Mouse (Mus musculus) forebrain, embryonic 14.5 days (tissue): Measurements from ENCODE around the gene Fbf1. TPM values are rescaled to one million over a fixed set of nuclear protein-coding genes. Genes with fewer than 3 reads are reported as not detected.

Experiments used
- ATAC-seq: fragments of 200-750 bp; cut with Nextera tagmentation; 2 replicates; pipeline ENCODE4 v1.8.0; 2017; ENCODE audit warnings: mild to moderate bottlenecking, moderate library complexity
- DNase-seq: peaks from one replicate; pipeline ENCODE4 v3.0.0-alpha.2; 2015; ENCODE audit warnings: low spot score
- H3K27ac ChIP-seq: fragments of 300-500 bp; sonication (generic); 2 replicates; pipeline ENCODE4 v1.5.1; 2014; ENCODE audit warnings: low read depth, mild to moderate bottlenecking, control low read depth, low read length, moderate library complexity
- H3K27me3 ChIP-seq: fragments of 300-500 bp; sonication (generic); replicated peaks from 2 replicates; pipeline ENCODE4 v1.6.1; 2014; ENCODE audit warnings: low read length, control low read depth, mixed read lengths; ENCODE audit not compliant: control insufficient read depth, insufficient read depth
- H3K36me3 ChIP-seq: fragments of 300-500 bp; sonication (generic); 2 replicates; pipeline ENCODE4 v1.6.1; 2014; ENCODE audit warnings: low read length, control low read depth; ENCODE audit not compliant: control insufficient read depth, insufficient read depth
- H3K4me1 ChIP-seq: fragments of 300-500 bp; sonication (generic); 2 replicates; pipeline ENCODE4 v1.6.1; 2014; ENCODE audit warnings: antibody characterized with exemption, low read length, control low read depth; ENCODE audit not compliant: control insufficient read depth, insufficient read depth
- H3K4me2 ChIP-seq: fragments of 300-500 bp; sonication (generic); 2 replicates; pipeline ENCODE4 v1.6.1; 2014; ENCODE audit warnings: mild to moderate bottlenecking, control low read depth, low read length
- H3K4me3 ChIP-seq: fragments of 300-500 bp; sonication (generic); 2 replicates; pipeline ENCODE4 v1.5.1; 2014; ENCODE audit warnings: low read depth, low read length, control low read depth
- H3K9ac ChIP-seq: fragments of 300-500 bp; sonication (generic); 2 replicates; pipeline ENCODE4 v1.6.1; 2014; ENCODE audit warnings: mild to moderate bottlenecking, low read length, control low read depth, moderate library complexity
- H3K9me3 ChIP-seq: fragments of 300-500 bp; sonication (generic); replicated peaks from 2 replicates; pipeline ENCODE4 v1.6.1; 2016; ENCODE audit warnings: low read length, control low read depth, mixed read lengths; ENCODE audit not compliant: control insufficient read depth
- WGBS: fragments of 180-500 bp; shearing (Covaris S2); extraction: QIAGEN DNeasy Blood & Tissue Kit; methylation state at CpG from one replicate; pipeline ENCODE4 v1.1.7; 2014; 5-methylcytosine and 5-hydroxymethylcytosine counted together
- polyA plus RNA-seq: library from polyadenylated mRNA; unstranded; fragments of >200 nt; fragmentation: Nextera tagmentation; extraction: Ambion mirVana; gene quantifications from 2 replicates; pipeline ENCODE4 v1.2.1, GENCODE M21; 2014

Fbf1 gene
- polyA plus RNA-seq, 1 experiment from 2014 or later = 25.9 TPM

- Histone ChIP-seq H3K4me1 (peaks cover 11% of the 10 kb centered on the region), H3K4me3 (no peak overlapping the region), H3K9ac (no peak overlapping the region), H3K36me3 (peaks cover 46% of the 10 kb centered on the region), H3K27ac (no peak overlapping the region), H3K4me2 (no peak overlapping the region), H3K9me3 (no peaks in the 10 kb centered on the region), H3K27me3 (no peaks in the 10 kb centered on the region)
- 87% methylated on average over 5 of the region's 5 CpGs for WGBS
- DNase-seq (no peak), ATAC-seq (no peak)
Measured at GRCm38 (mm10) chr11:116170003-116170800, 2.2 kb upstream of the Fbf1 start.

DNA sequence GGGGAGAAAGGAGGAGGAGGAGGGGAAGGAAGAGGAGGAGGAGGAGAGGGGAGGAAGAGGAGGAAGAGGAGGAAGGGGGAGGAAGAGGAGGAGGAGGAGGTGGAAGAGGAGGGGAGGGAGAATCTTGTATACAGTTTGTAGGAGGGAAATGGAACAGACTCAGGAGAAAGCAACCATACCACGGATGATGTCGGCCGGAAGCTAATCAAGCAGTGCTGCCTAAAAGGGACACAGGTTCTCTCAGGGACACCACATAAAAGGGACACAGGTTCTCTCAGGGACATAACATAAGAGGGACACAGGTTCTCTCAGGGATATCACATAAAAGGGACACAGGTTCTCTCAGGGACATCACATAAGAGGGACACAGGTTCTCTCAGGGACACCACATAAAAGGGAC lies 1.2 kb upstream of the Fbf1 start:
- Histone ChIP-seq H3K9ac (no peak overlapping the region), H3K4me1 (peaks cover 11% of the 10 kb centered on the region), H3K4me2 (no peak overlapping the region), H3K36me3 (peaks cover 46% of the 10 kb centered on the region), H3K4me3 (no peak overlapping the region), H3K27ac (no peak overlapping the region), H3K9me3 (no peaks in the 10 kb centered on the region), H3K27me3 (no peaks in the 10 kb centered on the region)
- ATAC-seq (no peak), DNase-seq (no peak)
- 86% methylated on average over 3 of the region's 3 CpGs for WGBS

- Histone ChIP-seq H3K9ac (peak overlapping the region; percentile 89), H3K4me1 (peaks cover 11% of the 10 kb centered on the region), H3K4me2 (peak overlapping the region; percentile 70), H3K27ac (peak overlapping the region; percentile 88), H3K36me3 (peaks cover 36% of the 10 kb centered on the region), H3K9me3 (no peaks in the 10 kb centered on the region), H3K4me3 (peak overlapping the region; percentile 61), H3K27me3 (no peaks in the 10 kb centered on the region)
- no peak for ATAC-seq
- 7% methylated on average over 6 of the region's 6 CpGs for WGBS
- DNase-seq = no peak
Measured at GRCm38 (mm10) chr11:116167232-116167631, 734 bp downstream of the Fbf1 start.

- no peak for ATAC-seq
- DNase-seq = no peak
- 29% methylated on average over 9 of the region's 9 CpGs for WGBS
- Histone ChIP-seq H3K36me3 (peaks cover 59% of the 10 kb centered on the region), H3K4me3 (no peak overlapping the region), H3K4me1 (peaks cover 11% of the 10 kb centered on the region), H3K4me2 (no peak overlapping the region), H3K27me3 (no peaks in the 10 kb centered on the region), H3K9me3 (no peaks in the 10 kb centered on the region), H3K9ac (no peak overlapping the region), H3K27ac (no peak overlapping the region)
Measured at GRCm38 (mm10) chr11:116163002-116163401, 5.0 kb downstream of the Fbf1 start.

- H3K36me3 ChIP-seq = peaks cover 67% of the 10 kb centered on the region
- no peak overlapping the region for H3K4me3 ChIP-seq
- H3K27ac ChIP-seq = peak overlapping the region; percentile 39; the same call in 1 of the 2 replicates
- peaks cover 11% of the 10 kb centered on the region for H3K4me1 ChIP-seq
- WGBS = 63% methylated on average over 10 of the region's 10 CpGs
- peak; percentile 51 for DNase-seq
- H3K9ac ChIP-seq = no peak overlapping the region
- H3K4me2 ChIP-seq = no peak overlapping the region
- peak; percentile 48; the same call in 1 of the 2 replicates for ATAC-seq
- H3K9me3 ChIP-seq = no peaks in the 10 kb centered on the region
- H3K27me3 ChIP-seq = no peaks in the 10 kb centered on the region
Measured at GRCm38 (mm10) chr11:116162146-116162545, 5.8 kb downstream of the Fbf1 start.

- Histone ChIP-seq H3K4me1 (peaks cover 4% of the 10 kb centered on the region), H3K9ac (no peak overlapping the region), H3K27me3 (no peaks in the 10 kb centered on the region), H3K4me3 (no peak overlapping the region), H3K36me3 (peaks cover 75% of the 10 kb centered on the region), H3K9me3 (no peaks in the 10 kb centered on the region), H3K4me2 (no peak overlapping the region), H3K27ac (no peak overlapping the region)
- whole genome bisulfite sequencing = 74% methylated on average over 12 of the region's 12 CpGs
- DNase-seq = no peak
- ATAC-seq = no peak
Measured at GRCm38 (mm10) chr11:116161312-116161711, 6.7 kb downstream of the Fbf1 start.

DNA sequence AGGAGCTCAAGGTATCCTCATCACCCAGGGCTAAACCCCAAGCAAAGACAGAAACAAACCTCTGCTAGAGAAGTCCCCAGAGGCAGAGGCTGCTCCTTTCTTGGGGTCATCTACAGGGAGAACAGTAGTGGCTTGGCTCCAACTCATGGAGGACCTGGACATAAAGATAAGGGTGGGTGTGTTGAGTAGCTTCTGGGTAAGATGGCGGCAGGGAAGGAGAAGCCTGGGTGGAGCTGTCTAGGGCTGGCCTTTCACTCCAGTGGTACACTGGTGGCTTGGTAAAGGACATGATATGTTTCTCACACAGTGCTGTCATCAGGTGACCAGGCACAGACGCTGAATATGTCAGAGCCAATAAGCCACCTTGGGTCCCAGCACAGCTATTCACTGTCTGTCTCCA lies 17.0 kb downstream of the Fbf1 start:
- Histone ChIP-seq H3K4me1 (no peaks in the 10 kb centered on the region), H3K9ac (no peak overlapping the region), H3K9me3 (no peaks in the 10 kb centered on the region), H3K27me3 (no peaks in the 10 kb centered on the region), H3K4me2 (no peak overlapping the region), H3K4me3 (no peak overlapping the region), H3K27ac (no peak overlapping the region), H3K36me3 (peaks cover 100% of the 10 kb centered on the region)
- ATAC-seq (no peak), DNase-seq (no peak)
- 94% methylated on average over 2 of the region's 2 CpGs for WGBS

DNA sequence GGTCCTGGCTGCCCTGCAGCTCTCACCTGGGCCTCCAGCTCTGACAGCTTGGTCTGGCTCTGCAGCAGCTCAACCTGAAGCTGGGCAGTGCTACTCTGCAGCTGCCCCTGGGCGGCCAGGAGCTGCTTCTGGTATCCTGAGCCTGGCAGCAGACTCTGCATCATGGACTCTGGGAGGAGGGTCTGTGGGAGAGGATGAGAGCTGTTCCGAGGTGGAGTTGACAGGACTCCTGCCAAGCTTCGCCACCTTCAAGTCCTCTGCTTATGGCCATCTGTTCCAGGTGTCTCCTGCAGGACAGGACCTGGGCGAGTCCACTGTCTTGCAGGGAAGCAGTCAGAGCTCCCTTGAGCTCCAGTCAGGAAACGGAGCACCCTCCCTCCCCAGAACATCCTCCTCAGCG lies 18.6 kb downstream of the Fbf1 start:
- H3K36me3 ChIP-seq = peaks cover 100% of the 10 kb centered on the region
- no peak overlapping the region for H3K4me2 ChIP-seq
- no peaks in the 10 kb centered on the region for H3K9me3 ChIP-seq
- no peaks in the 10 kb centered on the region for H3K27me3 ChIP-seq
- no peak for ATAC-seq
- no peak overlapping the region for H3K27ac ChIP-seq
- no peak for DNase-seq
- WGBS = 90% methylated on average over 6 of the region's 6 CpGs
- no peak overlapping the region for H3K4me3 ChIP-seq
- H3K9ac ChIP-seq = no peak overlapping the region
- H3K4me1 ChIP-seq = no peaks in the 10 kb centered on the region

DNA sequence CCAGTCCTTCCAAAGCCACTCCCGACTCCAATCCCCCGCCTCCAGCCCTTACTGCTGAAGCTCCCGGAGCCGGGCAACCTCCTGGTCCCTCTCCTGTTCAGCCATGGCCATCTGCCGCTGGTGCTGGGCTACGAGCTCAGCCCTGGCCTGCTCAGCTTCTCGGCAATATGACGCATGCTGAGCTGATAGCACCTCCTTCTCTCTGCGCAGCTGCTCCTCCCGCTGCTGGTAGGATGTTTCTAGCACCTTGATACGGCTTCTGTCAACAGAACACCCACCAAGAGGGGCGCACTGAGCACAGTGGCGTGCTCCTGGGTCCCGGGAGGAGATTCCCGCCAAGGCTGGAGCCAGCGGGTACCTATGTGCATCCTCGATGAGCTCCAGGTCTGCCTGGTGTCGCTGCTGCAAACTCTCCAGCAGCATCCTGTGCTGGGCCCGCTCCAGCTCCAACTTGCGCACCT lies 19.2 kb downstream of the Fbf1 start:
- DNase-seq = no peak
- no peaks in the 10 kb centered on the region for H3K9me3 ChIP-seq
- H3K4me2 ChIP-seq = no peak overlapping the region
- no peaks in the 10 kb centered on the region for H3K27me3 ChIP-seq
- no peak overlapping the region for H3K4me3 ChIP-seq
- WGBS = 74% methylated on average over 20 of the region's 20 CpGs
- H3K4me1 ChIP-seq = no peaks in the 10 kb centered on the region
- peaks cover 100% of the 10 kb centered on the region for H3K36me3 ChIP-seq
- H3K27ac ChIP-seq = no peak overlapping the region
- ATAC-seq = no peak
- H3K9ac ChIP-seq = no peak overlapping the region
